Mouse (Mus musculus) heart, embryonic 16.5 days (tissue): ENCODE measurements at regions not wholly inside any gene's neighbourhood (a gene's known extent, or its start where the extent isn't known, plus 50 kb on each side); places are given as distances from the start of the nearest gene placed in this dataset.
"Not testable (repeated sequence)": the region's sequence is repeated elsewhere in the genome, so short reads cannot be mapped to it uniquely, and the experiment has no call there.

ENCODE experiments used
- ATAC-seq: fragments of 200-750 bp; cut with Nextera tagmentation; replicated peaks from 2 replicates; pipeline ENCODE4 v1.8.0; 2017; ENCODE audit warnings: moderate number of reproducible peaks; ENCODE audit not compliant: insufficient read depth, low FRiP score; ENCODE audit errors: extremely low read depth
- H3K27ac ChIP-seq: fragments of 300-500 bp; sonication (generic); 2 replicates; pipeline ENCODE4 v1.5.1; 2014; ENCODE audit warnings: mild to moderate bottlenecking, low read length, control low read depth, moderate library complexity
- H3K27me3 ChIP-seq: fragments of 300-500 bp; sonication (generic); 2 replicates; pipeline ENCODE4 v1.6.1; 2014; ENCODE audit warnings: low read length, mixed read lengths; ENCODE audit not compliant: control insufficient read depth, insufficient read depth
- H3K36me3 ChIP-seq: fragments of 300-500 bp; sonication (generic); 2 replicates; pipeline ENCODE4 v1.6.1; 2014; ENCODE audit not compliant: control insufficient read depth, insufficient read depth
- H3K4me1 ChIP-seq: fragments of 300-500 bp; sonication (generic); 2 replicates; pipeline ENCODE4 v1.6.1; 2014; ENCODE audit warnings: low read length, mixed read lengths; ENCODE audit not compliant: control insufficient read depth, insufficient read depth
- H3K4me2 ChIP-seq: fragments of 300-500 bp; sonication (generic); 2 replicates; pipeline ENCODE4 v1.6.1; 2014; ENCODE audit warnings: low read depth, mild to moderate bottlenecking, control low read depth, low read length
- H3K4me3 ChIP-seq: fragments of 300-500 bp; sonication (generic); 2 replicates; pipeline ENCODE4 v1.5.1; 2014; ENCODE audit warnings: mild to moderate bottlenecking, control low read depth, low read length
- H3K9ac ChIP-seq: fragments of 300-500 bp; sonication (generic); 2 replicates; pipeline ENCODE4 v1.6.1; 2014; ENCODE audit warnings: low read length, control low read depth
- H3K9me3 ChIP-seq: fragments of 300-500 bp; sonication (generic); replicated peaks from 2 replicates; pipeline ENCODE4 v1.6.1; 2016; ENCODE audit warnings: low read length; ENCODE audit not compliant: control insufficient read depth
- WGBS: fragments of 180-500 bp; shearing (Covaris S2); extraction: QIAGEN DNeasy Blood & Tissue Kit; methylation state at CpG from one replicate; pipeline ENCODE4 v1.1.7; 2014; 5-methylcytosine and 5-hydroxymethylcytosine counted together

GRCm38 (mm10) chr16:77749474-77749873, 147.6 kb upstream of the Gm11146 start:
- no peak overlapping the region for H3K27ac ChIP-seq
- no peaks in the 10 kb centered on the region for H3K27me3 ChIP-seq
- no peaks in the 10 kb centered on the region for H3K36me3 ChIP-seq
- no peak overlapping the region for H3K9ac ChIP-seq
- H3K4me3 ChIP-seq = no peak overlapping the region
- H3K4me1 ChIP-seq = no peaks in the 10 kb centered on the region
- H3K9me3 ChIP-seq = no peaks in the 10 kb centered on the region
- ATAC-seq = no peak
- no peak overlapping the region for H3K4me2 ChIP-seq
- WGBS = 74% methylated on average over 2 of the region's 2 CpGs

- no peak overlapping the region for H3K27ac ChIP-seq
- no peak overlapping the region for H3K4me3 ChIP-seq
- no peak for ATAC-seq
- no peaks in the 10 kb centered on the region for H3K9me3 ChIP-seq
- no peak overlapping the region for H3K4me2 ChIP-seq
- no peak overlapping the region for H3K9ac ChIP-seq
- H3K27me3 ChIP-seq = no peaks in the 10 kb centered on the region
- H3K4me1 ChIP-seq = no peaks in the 10 kb centered on the region
- H3K36me3 ChIP-seq = no peaks in the 10 kb centered on the region
- WGBS = 79% methylated on average over 6 of the region's 6 CpGs
Observed at GRCm38 (mm10) chr16:77743838-77744237, 141.9 kb upstream of the Gm11146 start.

- Histone ChIP-seq H3K4me3 (no peak overlapping the region), H3K9ac (no peak overlapping the region), H3K4me1 (no peaks in the 10 kb centered on the region), H3K9me3 (no peaks in the 10 kb centered on the region), H3K36me3 (no peaks in the 10 kb centered on the region), H3K4me2 (no peak overlapping the region), H3K27ac (no peak overlapping the region), H3K27me3 (no peaks in the 10 kb centered on the region)
- ATAC-seq = no peak
- WGBS = 48% methylated on average over 1 of the region's 1 CpGs
Observed at GRCm38 (mm10) chr16:77738821-77739220, 136.9 kb upstream of the Gm11146 start.

- no peaks in the 10 kb centered on the region for H3K27me3 ChIP-seq
- WGBS = 69% methylated on average over 2 of the region's 2 CpGs
- no peaks in the 10 kb centered on the region for H3K4me1 ChIP-seq
- H3K9me3 ChIP-seq = peaks cover 10% of the 10 kb centered on the region
- no peak for ATAC-seq
- no peak overlapping the region for H3K4me2 ChIP-seq
- H3K9ac ChIP-seq = no peak overlapping the region
- no peak overlapping the region for H3K4me3 ChIP-seq
- no peak overlapping the region for H3K27ac ChIP-seq
- H3K36me3 ChIP-seq = no peaks in the 10 kb centered on the region
Observed at GRCm38 (mm10) chr16:77719377-77719776, 117.5 kb upstream of the Gm11146 start.

- WGBS = 73% methylated on average over 3 of the region's 3 CpGs
- not testable (repeated sequence) for H3K9ac ChIP-seq, H3K27me3 ChIP-seq, H3K4me1 ChIP-seq, H3K4me2 ChIP-seq, H3K4me3 ChIP-seq, H3K9me3 ChIP-seq, ATAC-seq, H3K27ac ChIP-seq, H3K36me3 ChIP-seq
Observed at GRCm38 (mm10) chr16:77717766-77718165, 115.9 kb upstream of the Gm11146 start.

- Histone ChIP-seq H3K9me3 (no peaks in the 10 kb centered on the region), H3K27me3 (no peaks in the 10 kb centered on the region), H3K27ac (no peak overlapping the region), H3K36me3 (no peaks in the 10 kb centered on the region), H3K9ac (no peak overlapping the region), H3K4me2 (no peak overlapping the region), H3K4me3 (no peak overlapping the region), H3K4me1 (peaks cover 2% of the 10 kb centered on the region; the same call in 1 of the 2 replicates)
- WGBS = 69% methylated on average over 6 of the region's 6 CpGs
- ATAC-seq = no peak
Observed at GRCm38 (mm10) chr16:77704726-77705125, 102.8 kb upstream of the Gm11146 start.

GRCm38 (mm10) chr16:77695443-77695842, 93.5 kb upstream of the Gm11146 start:
- Histone ChIP-seq H3K27me3 (no peaks in the 10 kb centered on the region), H3K9ac (no peak overlapping the region), H3K4me3 (no peak overlapping the region), H3K27ac (no peak overlapping the region), H3K4me2 (no peak overlapping the region), H3K9me3 (no peaks in the 10 kb centered on the region), H3K4me1 (no peaks in the 10 kb centered on the region), H3K36me3 (no peaks in the 10 kb centered on the region)
- 78% methylated on average over 1 of the region's 1 CpGs for WGBS
- ATAC-seq = no peak

GRCm38 (mm10) chr16:77687056-77687839, 85.4 kb upstream of the Gm11146 start:
- H3K36me3 ChIP-seq = peaks cover 3% of the 10 kb centered on the region; the same call in 1 of the 2 replicates
- no peak overlapping the region for H3K4me3 ChIP-seq
- no peak overlapping the region for H3K9ac ChIP-seq
- no peak for ATAC-seq
- no peaks in the 10 kb centered on the region for H3K27me3 ChIP-seq
- H3K4me2 ChIP-seq = no peak overlapping the region
- 84% methylated on average over 4 of the region's 4 CpGs for WGBS
- no peak overlapping the region for H3K27ac ChIP-seq
- H3K4me1 ChIP-seq = no peaks in the 10 kb centered on the region
- H3K9me3 ChIP-seq = no peaks in the 10 kb centered on the region

- Histone ChIP-seq H3K9me3 (no peaks in the 10 kb centered on the region), H3K36me3 (peaks cover 3% of the 10 kb centered on the region; the same call in 1 of the 2 replicates), H3K4me2 (no peak overlapping the region), H3K9ac (no peak overlapping the region), H3K27ac (no peak overlapping the region), H3K4me1 (no peaks in the 10 kb centered on the region), H3K27me3 (no peaks in the 10 kb centered on the region), H3K4me3 (no peak overlapping the region)
- ATAC-seq = no peak
- 79% methylated on average over 5 of the region's 5 CpGs for WGBS
Observed at GRCm38 (mm10) chr16:77685651-77686190, 83.8 kb upstream of the Gm11146 start.
